Mouse (Mus musculus): ENCODE measurements around the gene Gm49380.
"Not testable (repeated sequence)": the region's sequence is repeated elsewhere in the genome, so short reads cannot be mapped to it uniquely, and the experiment has no call there.

Gm49380 gene

DNA sequence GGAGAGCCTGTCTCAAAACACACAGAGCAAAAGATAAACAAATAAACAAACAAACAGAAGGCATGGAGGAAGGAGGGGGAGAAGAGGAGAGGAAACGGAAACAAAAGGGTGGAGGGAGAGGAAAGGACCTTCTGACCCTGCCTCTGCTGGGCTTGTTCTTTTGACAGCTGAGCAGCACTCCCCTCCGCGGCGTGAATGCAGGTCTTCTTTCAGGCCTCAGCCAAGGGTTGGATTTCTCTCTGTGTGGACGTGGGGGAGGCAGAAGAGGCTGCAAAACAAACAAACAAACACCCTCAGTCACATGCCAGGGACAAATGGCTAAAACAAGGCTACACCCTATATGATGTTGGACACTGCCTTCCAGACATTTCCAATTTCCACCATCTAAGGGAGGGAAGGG, 11.7 kb upstream of the Gm49380 start:
- peak in 1 of 2 experiments; percentile 20 for DNase-seq

- peak in 1 of 2 experiments; percentile 21 for DNase-seq
These were observed 11.0 kb upstream of the Gm49380 start for GRCm38 (mm10) chr9:44124317-44124716.

GRCm38 (mm10) chr9:44119948-44120465, 6.7 kb upstream of the Gm49380 start:
- DNase-seq, result no peak

GRCm38 (mm10) chr9:44119011-44119410, 5.7 kb upstream of the Gm49380 start:
- DNase-seq, result peak in 1 of 2 experiments; percentile 36

DNA sequence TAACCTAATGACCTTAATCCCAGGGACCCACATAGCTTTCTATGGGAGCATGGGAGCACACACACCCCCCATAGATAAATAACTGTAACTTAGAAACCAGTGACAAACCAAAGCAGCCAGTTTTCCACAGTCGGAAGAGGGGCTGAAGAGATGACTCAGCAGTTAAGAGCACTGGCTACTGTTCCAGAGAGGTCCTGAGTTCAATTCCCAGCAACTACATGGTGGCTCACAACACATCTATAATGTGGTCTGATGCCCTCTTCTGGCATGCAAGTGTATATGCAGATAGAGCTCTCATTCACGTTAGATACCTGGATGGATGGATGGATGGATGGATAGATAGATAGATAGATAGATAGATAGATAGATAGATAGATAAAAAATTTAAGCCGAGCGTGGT, 2.9 kb upstream of the Gm49380 start:
- DNase-seq, result no peak

- no peak for DNase-seq
These were observed 2.3 kb upstream of the Gm49380 start for GRCm38 (mm10) chr9:44115599-44115998.

GRCm38 (mm10) chr9:44114453-44114852, 1.2 kb upstream of the Gm49380 start:
- DNase-seq, result no peak

DNA sequence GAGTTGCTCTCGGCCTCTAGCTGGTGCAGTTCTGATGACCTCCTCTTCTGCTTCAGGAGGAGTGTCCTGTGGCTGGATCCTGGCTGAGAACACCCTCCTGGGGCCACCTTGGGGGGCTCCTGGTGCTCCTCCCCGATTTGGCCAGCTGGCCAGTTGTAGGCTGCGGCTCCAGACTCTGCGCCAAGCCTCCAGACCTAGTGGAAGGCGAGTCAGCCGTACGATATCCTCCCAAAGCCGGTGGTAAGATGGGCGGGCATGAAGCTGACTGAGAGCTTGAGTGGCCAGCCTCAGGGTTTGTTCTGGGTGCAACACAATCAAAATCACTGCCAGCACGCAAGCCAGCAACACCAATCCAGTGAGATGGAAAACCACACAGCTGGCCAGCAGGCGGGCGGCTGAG, 1.4 kb downstream of the Gm49380 start:
- DNase-seq, result not testable (repeated sequence)

- peak; percentile 73 to 84 for DNase-seq
These were observed 3.8 kb downstream of the Gm49380 start for GRCm38 (mm10) chr9:44109360-44110095.

- DNase-seq, result no peak
These were observed 4.8 kb downstream of the Gm49380 start for GRCm38 (mm10) chr9:44108269-44109055.

- DNase-seq, result peak; percentile 57 to 62
These were observed 5.6 kb downstream of the Gm49380 start for GRCm38 (mm10) chr9:44107557-44108179.

- peak; percentile 89 to 94 for DNase-seq
These were observed 6.2 kb downstream of the Gm49380 start, which contains the start of gene C1qtnf5 for GRCm38 (mm10) chr9:44107110-44107509. Gene C1qtnf5, plus strand, starts transcription at chr9:44107245.

- DNase-seq, result no peak
These were observed 6.7 kb downstream of the Gm49380 start for GRCm38 (mm10) chr9:44106596-44106995.

GRCm38 (mm10) chr9:44106182-44106581, 7.1 kb downstream of the Gm49380 start:
- DNase-seq, result no peak

GRCm38 (mm10) chr9:44105781-44106180, 7.5 kb downstream of the Gm49380 start:
- no peak for DNase-seq

DNA sequence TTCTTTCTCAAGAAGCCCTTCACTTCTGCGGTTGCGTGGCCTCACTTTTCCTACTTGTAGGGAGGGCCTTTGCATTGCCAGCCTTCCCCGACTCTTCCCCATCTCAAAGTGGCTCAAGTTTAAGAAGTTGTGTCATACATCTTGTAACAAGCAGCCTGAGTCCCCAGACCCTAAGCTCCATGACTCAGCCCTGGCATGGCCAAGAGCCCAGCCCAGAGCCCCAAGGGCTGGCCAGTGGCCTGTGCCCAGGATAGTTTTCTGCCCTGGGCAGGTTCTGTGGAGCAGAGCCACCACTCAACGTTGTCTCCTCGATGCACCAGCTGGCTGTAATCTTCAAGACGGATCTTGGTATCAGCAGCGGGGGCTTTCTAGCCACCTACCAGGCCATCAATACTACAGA, 8.4 kb downstream of the Gm49380 start:
- DNase-seq, result no peak

DNA sequence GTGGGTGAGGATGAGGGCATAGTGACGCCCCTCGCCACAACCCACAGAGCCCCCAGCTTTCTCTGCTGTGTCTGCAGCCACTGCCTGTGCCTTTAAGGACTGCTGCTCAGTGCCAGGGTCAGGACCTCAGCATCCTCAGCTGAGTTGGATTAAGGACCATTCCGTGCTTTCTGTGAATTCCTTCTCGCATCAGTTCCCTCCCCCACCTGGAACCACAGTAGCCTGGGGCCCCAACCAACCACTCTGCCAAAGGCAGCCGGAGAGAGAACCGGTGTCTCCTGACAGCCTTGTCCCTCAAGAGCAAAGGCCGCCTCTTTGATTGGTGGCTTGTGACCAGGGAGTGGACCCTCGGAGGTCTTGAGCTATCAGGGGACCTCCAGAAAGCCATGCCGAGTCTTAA, 11.8 kb downstream of the Gm49380 start, which contains the start of gene Mfrp:
TSS of gene Mfrp (plus strand) at position 240 of the 400 bp plus-strand sequence.
- DNase-seq, result no peak

DNA sequence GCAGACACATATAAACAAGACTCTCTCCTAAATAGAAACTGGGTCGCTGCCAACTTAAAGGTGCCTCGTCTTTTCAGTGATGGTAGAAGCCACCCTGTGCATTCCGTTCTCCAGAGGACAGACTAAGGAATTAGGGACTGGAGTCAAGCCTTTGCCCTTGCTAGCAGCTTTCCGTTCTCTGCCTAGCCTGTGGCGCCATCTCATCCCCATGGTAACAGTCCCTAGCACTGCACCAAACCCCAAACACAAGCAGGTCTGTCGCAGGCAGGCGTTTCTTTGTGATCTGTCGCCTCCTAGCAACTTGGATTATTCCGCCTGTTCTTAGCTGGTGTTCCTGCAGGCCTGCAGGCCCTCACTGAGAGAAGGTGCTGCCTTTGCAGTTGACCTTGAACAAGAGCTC, 16.8 kb downstream of the Gm49380 start:
- DNase-seq, result no peak

DNA sequence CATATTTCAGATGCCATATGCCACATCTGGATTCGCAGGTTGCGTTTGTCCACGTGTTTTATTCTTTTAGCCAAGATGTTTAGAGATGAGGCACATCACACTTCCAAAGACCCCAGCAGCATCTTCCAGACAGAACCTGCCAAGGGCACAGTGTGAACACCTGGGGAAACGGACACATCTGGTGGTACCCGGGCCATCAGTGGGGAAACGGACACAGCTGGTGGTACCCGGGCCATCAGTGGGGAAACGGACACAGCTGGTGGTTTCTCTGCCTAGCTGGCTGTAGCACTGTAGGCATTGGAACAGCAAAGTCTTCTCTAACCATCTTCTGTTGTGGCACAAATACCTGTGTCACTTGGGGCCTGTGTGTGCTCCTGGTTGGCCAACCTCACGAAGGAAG, 17.5 kb downstream of the Gm49380 start:
- DNase-seq, result no peak

DNA sequence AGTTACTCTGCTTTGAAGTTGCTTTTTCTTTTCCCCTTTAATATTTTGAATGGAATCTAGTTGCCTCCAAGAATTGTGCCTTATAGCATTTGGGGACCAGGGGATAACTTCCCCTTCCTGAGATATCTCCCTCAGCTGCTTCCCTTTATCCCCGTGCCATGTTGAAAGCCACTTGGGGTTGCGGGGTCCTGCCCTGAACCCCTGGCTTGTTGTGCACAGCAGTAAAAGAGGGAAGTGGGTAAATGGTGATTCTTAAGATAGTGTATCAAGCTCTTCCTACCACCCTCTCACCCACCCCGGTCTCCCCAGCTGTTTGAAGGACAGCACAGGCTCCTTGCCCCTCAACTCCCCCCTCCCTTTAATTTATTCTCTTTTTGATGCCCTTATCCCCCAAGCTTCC, 18.6 kb downstream of the Gm49380 start:
- DNase-seq, result no peak

- peak; percentile 80 to 85 for DNase-seq
These were observed 19.4 kb downstream of the Gm49380 start for GRCm38 (mm10) chr9:44093612-44094503.
